Mouse (Mus musculus): ENCODE measurements around the gene Capn2. TPM values are rescaled to one million over a fixed set of nuclear protein-coding genes. Genes with fewer than 3 reads are reported as not detected.
A peak's percentile ranks its signal among the peaks of the same experiment; 100 is the strongest.

Gene Capn2
- polyA plus RNA-seq (2015; fragmentation: Nextera tagmentation; extraction: Ambion mirVana): 20.6 and 23.6 TPM in 2 replicates

DNA sequence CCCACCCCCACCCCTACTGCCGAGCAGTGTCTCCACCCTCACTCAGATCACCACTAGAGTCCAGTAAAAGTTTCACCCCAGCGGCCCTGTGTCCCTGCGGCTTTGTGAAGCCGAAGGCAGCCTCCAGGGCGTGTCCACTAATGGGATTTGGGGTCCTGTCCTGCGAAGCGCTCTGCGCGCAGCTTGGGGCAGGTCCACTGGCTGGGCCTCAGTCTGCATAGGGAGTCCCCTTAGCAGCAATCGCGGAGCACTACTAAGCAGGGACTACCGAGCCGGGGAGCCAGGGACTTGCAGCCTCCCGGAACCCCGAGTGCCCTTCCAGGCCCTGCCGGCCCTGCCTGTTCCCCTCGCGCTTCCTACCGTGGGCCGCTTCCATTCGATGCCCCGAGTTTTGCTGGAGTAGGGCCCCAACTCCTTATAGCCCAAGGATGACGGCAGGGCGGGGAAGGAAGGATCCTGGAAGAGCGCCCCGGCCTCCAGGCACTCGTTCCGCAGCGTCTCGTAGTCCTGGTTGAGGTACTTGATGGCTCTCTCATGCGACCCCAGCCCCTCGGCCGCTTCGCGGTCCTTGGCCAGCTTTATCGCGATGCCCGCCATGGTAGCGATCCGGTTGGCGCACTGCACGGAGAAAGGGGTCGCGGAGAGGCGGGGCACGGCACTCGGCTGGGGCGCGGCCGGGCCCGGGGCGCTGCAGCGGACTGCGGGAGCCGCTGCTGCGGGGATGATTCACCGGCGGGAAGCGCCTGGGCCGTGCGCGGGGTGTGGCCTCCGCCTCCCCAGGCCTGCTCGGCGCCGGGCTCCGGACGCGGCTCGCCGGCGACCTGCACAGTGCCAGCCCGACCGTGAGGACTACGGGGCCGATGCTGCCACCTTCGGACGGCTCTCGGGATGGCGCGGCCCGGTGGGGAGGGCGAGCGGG is at the start of gene Capn2:
Gene Capn2, minus strand, starts transcription at position 851 of the 919 bp plus-strand sequence.
- ATAC-seq (peak; percentile 92), DNase-seq (peak; percentile 80)
- Histone ChIP-seq H3K4me1 (ENCODE audit: insufficient read depth) (peaks cover 23% of the 10 kb centered on the region), H3K9ac (replicated peaks) (peak within 1 kb of the TSS; percentile 77), H3K4me2 (ENCODE audit: low read depth, low read length) (peak within 1 kb of the TSS; percentile 89), H3K27me3 (ENCODE audit: insufficient read depth, low read length) (peaks cover 8% of the 10 kb centered on the region; the same call in 1 of the 2 replicates), H3K27ac (ENCODE audit: low read depth) (peak within 1 kb of the TSS; percentile 76), H3K4me3 (ENCODE audit: low read depth, low read length) (peak within 1 kb of the TSS; percentile 74), H3K9me3 (ENCODE audit: low read length) (no peaks in the 10 kb centered on the region), H3K36me3 (replicated peaks; ENCODE audit: insufficient read depth, low read length) (no peaks in the 10 kb centered on the region; the same call in 1 of the 2 replicates)
- no peak for TF ChIP-seq EP300 (IDR thresholded peaks at IDR 0.05; ENCODE audit: low read depth)
- TF ChIP-seq CTCF (IDR thresholded peaks at IDR 0.05; ENCODE audit: low read depth): peak; percentile 66
- 1% methylated on average over 83 of the region's 84 CpGs for WGBS (ENCODE audit: insufficient replicate concordance)

DNA sequence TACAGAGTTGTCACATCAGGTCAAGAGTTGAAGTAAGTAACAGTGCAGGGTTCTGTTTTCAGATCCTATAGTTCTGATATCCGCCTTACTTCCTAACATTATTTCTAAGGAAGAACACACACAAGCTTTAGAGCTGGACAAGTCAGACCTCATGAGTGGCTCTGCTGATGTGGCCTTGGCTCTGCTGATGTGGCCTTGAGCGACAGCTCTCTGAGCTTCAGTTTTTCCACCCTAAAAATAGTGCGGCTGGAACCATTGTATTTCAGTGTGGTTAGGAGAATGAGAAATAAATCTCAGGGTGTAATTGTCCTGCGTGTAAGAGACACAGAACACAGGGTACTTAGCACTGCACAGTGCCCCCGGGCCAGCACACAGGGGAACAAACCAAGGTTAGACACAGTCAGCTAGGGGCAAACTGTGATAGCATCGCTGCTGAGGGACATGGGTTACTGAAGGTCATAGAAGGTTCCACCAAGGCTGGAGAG is 48.0 kb upstream of the Capn2 start:
- H3K27me3 ChIP-seq (ENCODE audit: insufficient read depth, low read length): no peaks in the 10 kb centered on the region
- ATAC-seq (no peak), DNase-seq (no peak)
- H3K4me3 ChIP-seq (ENCODE audit: low read depth, low read length): no peak overlapping the region
- no peaks in the 10 kb centered on the region for H3K36me3 ChIP-seq (replicated peaks; ENCODE audit: insufficient read depth, low read length)
- whole genome bisulfite sequencing (ENCODE audit: insufficient replicate concordance): 66% methylated on average over 6 of the region's 6 CpGs
- no peak overlapping the region for H3K27ac ChIP-seq (ENCODE audit: low read depth)
- TF ChIP-seq CTCF (IDR thresholded peaks at IDR 0.05; ENCODE audit: low read depth) (no peak), EP300 (IDR thresholded peaks at IDR 0.05; ENCODE audit: low read depth) (no peak)
- H3K4me1 ChIP-seq (ENCODE audit: insufficient read depth): 0 out of 2 replicates have a peak, but pooled peaks cover 3% of the 10 kb centered on the region
- no peaks in the 10 kb centered on the region for H3K9me3 ChIP-seq (ENCODE audit: low read length)
- no peak overlapping the region for H3K9ac ChIP-seq (replicated peaks)
- H3K4me2 ChIP-seq (ENCODE audit: low read depth, low read length): no peak overlapping the region

- 0 out of 2 replicates have a peak, but pooled peaks have one; percentile 14 for ATAC-seq
- no peak within 1 kb of the TSS for H3K4me3 ChIP-seq (ENCODE audit: low read depth, low read length)
- H3K9ac ChIP-seq (replicated peaks): no peak within 1 kb of the TSS
- H3K9me3 ChIP-seq (ENCODE audit: low read length): no peaks in the 10 kb centered on the region
- no peaks in the 10 kb centered on the region for H3K36me3 ChIP-seq (replicated peaks; ENCODE audit: insufficient read depth, low read length)
- no peak within 1 kb of the TSS for H3K27ac ChIP-seq (ENCODE audit: low read depth)
- WGBS (ENCODE audit: insufficient replicate concordance): 59% methylated on average over 5 of the region's 5 CpGs
- DNase-seq: no peak
- TF ChIP-seq CTCF (IDR thresholded peaks at IDR 0.05; ENCODE audit: low read depth): peak; percentile 50
- no peak for TF ChIP-seq EP300 (IDR thresholded peaks at IDR 0.05; ENCODE audit: low read depth)
- H3K4me2 ChIP-seq (ENCODE audit: low read depth, low read length): no peak within 1 kb of the TSS
- H3K27me3 ChIP-seq (ENCODE audit: insufficient read depth, low read length): no peaks in the 10 kb centered on the region
- H3K4me1 ChIP-seq (ENCODE audit: insufficient read depth): 0 out of 2 replicates have a peak, but pooled peaks cover 3% of the 10 kb centered on the region
Measured at GRCm38 (mm10) chr1:182564408-182565120, 47.2 kb upstream of the Capn2 start, which contains the start of gene Capn8. Capn8 (plus strand) TSS chr1:182565007.

- TF ChIP-seq EP300 (IDR thresholded peaks at IDR 0.05; ENCODE audit: low read depth) (no peak), CTCF (IDR thresholded peaks at IDR 0.05; ENCODE audit: low read depth) (no peak)
- 27% methylated on average over 16 of the region's 16 CpGs for WGBS (ENCODE audit: insufficient replicate concordance)
- H3K9me3 ChIP-seq (ENCODE audit: low read length): no peaks in the 10 kb centered on the region
- H3K4me2 ChIP-seq (ENCODE audit: low read depth, low read length): peak overlapping the region; percentile 37
- no peak overlapping the region for H3K27ac ChIP-seq (ENCODE audit: low read depth)
- peak; percentile 67 for ATAC-seq
- H3K36me3 ChIP-seq (replicated peaks; ENCODE audit: insufficient read depth, low read length): no peaks in the 10 kb centered on the region
- 0 out of 2 replicates have a peak, but pooled peaks cover 3% of the 10 kb centered on the region for H3K4me1 ChIP-seq (ENCODE audit: insufficient read depth)
- no peak overlapping the region for H3K4me3 ChIP-seq (ENCODE audit: low read depth, low read length)
- DNase-seq: peak; percentile 33
- H3K27me3 ChIP-seq (ENCODE audit: insufficient read depth, low read length): no peaks in the 10 kb centered on the region
- no peak overlapping the region for H3K9ac ChIP-seq (replicated peaks)
Measured at GRCm38 (mm10) chr1:182562576-182563370, 45.4 kb upstream of the Capn2 start.

GRCm38 (mm10) chr1:182561945-182562514 is 44.6 kb upstream of the Capn2 start:
- Histone ChIP-seq H3K27ac (ENCODE audit: low read depth) (no peak overlapping the region), H3K4me1 (ENCODE audit: insufficient read depth) (0 out of 2 replicates have a peak, but pooled peaks cover 3% of the 10 kb centered on the region), H3K27me3 (ENCODE audit: insufficient read depth, low read length) (no peaks in the 10 kb centered on the region), H3K36me3 (replicated peaks; ENCODE audit: insufficient read depth, low read length) (no peaks in the 10 kb centered on the region), H3K9ac (replicated peaks) (no peak overlapping the region), H3K4me3 (ENCODE audit: low read depth, low read length) (no peak overlapping the region), H3K4me2 (ENCODE audit: low read depth, low read length) (no peak overlapping the region), H3K9me3 (ENCODE audit: low read length) (no peaks in the 10 kb centered on the region)
- DNase-seq (no peak), ATAC-seq (no peak)
- no peak for TF ChIP-seq CTCF (IDR thresholded peaks at IDR 0.05; ENCODE audit: low read depth)
- TF ChIP-seq EP300 (IDR thresholded peaks at IDR 0.05; ENCODE audit: low read depth): no peak
- 76% methylated on average over 11 of the region's 11 CpGs for WGBS (ENCODE audit: insufficient replicate concordance)

Data from liver, postnatal 0 days (tissue).